Mouse (Mus musculus): Measurements from ENCODE around the gene Traf7. TPM values are rescaled to one million over a fixed set of nuclear protein-coding genes. Genes with fewer than 3 reads are reported as not detected.

Traf7 gene
- total and polyA plus RNA-seq, 2 experiments from 2014 or later = 82.0 to 168 TPM

DNA sequence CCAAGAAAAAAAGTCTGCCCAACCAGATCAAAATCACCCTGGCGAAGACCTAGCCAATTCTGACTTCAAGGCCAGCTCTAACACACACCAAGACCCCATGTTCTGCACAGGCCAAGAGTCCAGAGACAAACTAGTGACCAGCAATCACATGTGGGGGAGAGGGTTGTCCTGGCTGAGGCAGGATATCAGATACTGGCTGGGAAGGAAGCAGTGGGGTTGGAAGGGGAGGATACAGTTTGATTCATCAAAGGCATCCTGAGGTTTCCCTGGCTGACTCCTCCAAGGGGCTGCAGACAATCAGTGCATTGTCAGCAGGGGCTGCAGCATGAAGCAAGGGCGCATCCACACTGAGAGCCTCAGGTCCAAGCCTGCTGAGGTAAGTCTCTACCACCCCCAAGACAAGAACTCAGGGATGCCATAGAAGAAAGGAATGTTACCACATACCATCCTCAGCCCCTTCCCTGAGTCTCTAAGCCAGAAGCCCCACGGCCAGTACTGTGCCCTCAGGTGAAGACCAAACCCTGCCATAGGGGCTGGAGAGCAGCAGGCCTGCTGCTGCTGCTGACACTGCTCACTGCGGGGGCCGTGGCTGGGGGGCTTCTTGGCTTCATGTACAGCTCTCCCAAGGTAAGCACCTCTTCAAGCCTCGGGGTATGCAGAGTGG, 54.0 kb downstream of the Traf7 start, which contains the start of gene Bricd5:
TSS of gene Bricd5 (plus strand) at position 273 of the 664 bp plus-strand sequence.
- no peak for TF ChIP-seq CTCF (IDR thresholded peaks at IDR 0.05; ENCODE audit: low read depth)
- Histone ChIP-seq H3K9ac (no peak within 1 kb of the TSS), H3K4me3 (ENCODE audit: low read depth, low read length) (no peak within 1 kb of the TSS), H3K9me3 (ENCODE audit: low read length) (no peaks in the 10 kb centered on the region), H3K27ac (ENCODE audit: low read depth, low read length) (peak within 1 kb of the TSS; percentile 45; the same call in 1 of the 2 replicates), H3K27me3 (ENCODE audit: insufficient read depth, low read length) (no peaks in the 10 kb centered on the region), H3K36me3 (ENCODE audit: insufficient read depth) (peaks cover 37% of the 10 kb centered on the region), H3K4me1 (ENCODE audit: insufficient read depth) (peaks cover 15% of the 10 kb centered on the region), H3K4me2 (ENCODE audit: low read depth) (no peak within 1 kb of the TSS)
- ATAC-seq (no peak), DNase-seq (no peak)
- WGBS = 71% methylated on average over 6 of the region's 6 CpGs

DNA sequence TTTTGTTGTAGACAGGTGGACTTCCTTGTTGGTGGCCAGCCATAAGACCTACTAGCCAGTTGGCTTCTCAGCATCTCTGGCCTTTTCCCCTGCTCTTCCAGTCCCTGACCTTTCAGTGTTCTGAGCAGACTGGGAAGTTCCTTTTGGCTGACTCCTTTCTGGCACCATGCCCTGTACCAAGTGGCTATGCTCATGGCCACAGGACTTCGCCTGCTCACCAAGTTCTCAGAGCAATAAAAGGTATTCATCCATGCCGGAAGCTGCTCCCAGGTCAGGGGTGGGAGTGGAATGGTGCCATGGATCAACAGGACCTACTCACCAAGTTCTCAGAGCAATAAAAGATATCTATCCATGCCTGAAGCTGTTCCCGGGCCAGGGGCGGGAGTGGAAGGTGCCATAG, 55.2 kb downstream of the Traf7 start:
- Histone ChIP-seq H3K27ac (ENCODE audit: low read depth, low read length) (no peak overlapping the region), H3K27me3 (ENCODE audit: insufficient read depth, low read length) (no peaks in the 10 kb centered on the region), H3K9ac (no peak overlapping the region), H3K4me1 (ENCODE audit: insufficient read depth) (peaks cover 10% of the 10 kb centered on the region), H3K4me2 (ENCODE audit: low read depth) (0 out of 2 replicates have a peak overlapping the region, but pooled peaks have one; percentile 93), H3K36me3 (ENCODE audit: insufficient read depth) (peaks cover 37% of the 10 kb centered on the region), H3K4me3 (ENCODE audit: low read depth, low read length) (no peak overlapping the region), H3K9me3 (ENCODE audit: low read length) (no peaks in the 10 kb centered on the region)
- DNase-seq = no peak
- no peak for ATAC-seq
- TF ChIP-seq CTCF (IDR thresholded peaks at IDR 0.05; ENCODE audit: low read depth) = no peak
- 76% methylated on average over 4 of the region's 4 CpGs for WGBS

DNA sequence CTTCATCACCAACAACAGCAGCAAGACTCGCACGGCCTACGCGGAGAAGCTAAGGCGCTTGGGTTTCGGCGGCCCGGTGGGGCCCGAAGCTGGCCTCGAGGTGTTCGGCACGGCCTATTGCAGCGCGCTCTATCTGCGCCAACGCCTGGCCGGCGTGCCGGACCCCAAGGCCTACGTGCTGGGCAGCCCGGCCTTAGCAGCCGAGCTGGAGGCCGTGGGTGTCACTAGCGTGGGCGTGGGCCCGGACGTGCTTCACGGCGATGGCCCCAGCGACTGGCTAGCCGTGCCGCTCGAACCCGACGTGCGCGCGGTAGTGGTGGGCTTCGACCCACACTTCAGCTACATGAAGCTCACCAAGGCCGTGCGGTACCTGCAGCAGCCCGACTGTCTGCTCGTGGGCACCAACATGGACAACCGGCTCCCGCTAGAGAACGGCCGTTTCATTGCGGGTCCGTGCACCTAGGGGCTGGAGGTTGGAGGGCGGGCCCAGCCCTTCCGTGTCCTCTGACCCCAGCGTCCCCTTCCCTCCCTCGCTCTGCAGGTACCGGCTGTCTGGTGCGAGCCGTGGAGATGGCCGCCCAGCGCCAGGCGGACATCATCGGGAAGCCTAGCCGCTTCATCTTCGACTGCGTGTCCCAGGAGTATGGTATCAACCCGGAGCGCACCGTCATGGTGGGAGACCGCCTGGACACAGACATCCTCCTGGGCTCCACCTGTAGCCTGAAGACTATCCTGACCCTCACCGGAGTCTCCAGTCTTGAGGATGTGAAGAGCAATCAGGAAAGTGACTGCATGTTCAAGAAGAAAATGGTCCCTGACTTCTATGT, 56.8 kb downstream of the Traf7 start:
- Histone ChIP-seq H3K4me3 (ENCODE audit: low read depth, low read length) (peak overlapping the region; percentile 81), H3K9me3 (ENCODE audit: low read length) (no peaks in the 10 kb centered on the region), H3K4me2 (ENCODE audit: low read depth) (peak overlapping the region; percentile 93), H3K27me3 (ENCODE audit: insufficient read depth, low read length) (no peaks in the 10 kb centered on the region), H3K27ac (ENCODE audit: low read depth, low read length) (peak overlapping the region; percentile 85), H3K36me3 (ENCODE audit: insufficient read depth) (peaks cover 23% of the 10 kb centered on the region), H3K9ac (peak overlapping the region; percentile 68), H3K4me1 (ENCODE audit: insufficient read depth) (peaks cover 10% of the 10 kb centered on the region)
- ATAC-seq = no peak
- 2% methylated on average over 68 of the region's 68 CpGs for WGBS
- no peak for TF ChIP-seq CTCF (IDR thresholded peaks at IDR 0.05; ENCODE audit: low read depth)
- DNase-seq = no peak

DNA sequence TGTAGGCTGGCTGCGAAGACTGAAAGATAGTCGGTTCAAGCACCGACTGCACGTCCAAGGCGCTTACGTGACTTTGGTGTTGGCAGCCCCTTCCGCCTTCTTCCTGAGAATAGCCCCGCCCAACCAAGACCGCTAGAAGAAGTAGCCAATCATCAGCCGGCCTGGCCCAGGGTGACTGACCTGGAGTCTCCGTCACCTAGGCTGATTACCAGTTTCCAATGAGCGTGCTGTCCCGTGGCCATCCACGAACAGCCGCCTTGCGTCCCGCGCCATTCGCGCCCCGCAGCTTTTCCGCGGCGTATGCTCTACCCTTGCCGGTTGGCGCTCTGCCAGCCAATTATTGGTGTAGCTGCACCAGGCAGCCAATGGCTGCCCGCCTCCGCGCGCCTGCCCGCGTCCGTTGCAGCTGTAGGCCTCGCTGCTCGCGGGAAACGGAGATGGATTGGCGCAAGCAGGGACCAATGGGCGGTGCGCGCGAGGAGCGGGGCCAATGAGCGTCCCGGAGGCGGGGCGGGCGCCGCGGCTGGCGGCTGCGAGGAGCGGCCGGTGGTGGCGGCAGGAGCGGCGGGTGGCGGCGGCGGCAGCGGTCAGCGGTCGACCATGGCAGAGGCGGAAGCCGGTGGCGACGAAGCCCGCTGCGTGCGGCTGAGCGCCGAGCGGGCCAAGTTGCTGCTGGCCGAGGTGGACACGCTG, 57.7 kb downstream of the Traf7 start, which contains the start of the genes E4f1 and Pgp:
TSS of gene E4f1 (minus strand) at position 404 of the 693 bp plus-strand sequence.
TSS of gene Pgp (plus strand) at position 483 of the 693 bp plus-strand sequence.
- peaks cover 14% of the 10 kb centered on the region for H3K36me3 ChIP-seq (ENCODE audit: insufficient read depth)
- peak within 1 kb of the TSS; percentile 93 for H3K4me2 ChIP-seq (ENCODE audit: low read depth)
- ATAC-seq (peak; percentile 99), DNase-seq (peak; percentile 100)
- H3K9ac ChIP-seq = peak within 1 kb of the TSS; percentile 68
- no peaks in the 10 kb centered on the region for H3K27me3 ChIP-seq (ENCODE audit: insufficient read depth, low read length)
- H3K27ac ChIP-seq (ENCODE audit: low read depth, low read length) = peak within 1 kb of the TSS; percentile 85
- no peaks in the 10 kb centered on the region for H3K9me3 ChIP-seq (ENCODE audit: low read length)
- no peak for TF ChIP-seq CTCF (IDR thresholded peaks at IDR 0.05; ENCODE audit: low read depth)
- peak within 1 kb of the TSS; percentile 81 for H3K4me3 ChIP-seq (ENCODE audit: low read depth, low read length)
- WGBS = 1% methylated on average over 64 of the region's 75 CpGs
- H3K4me1 ChIP-seq (ENCODE audit: insufficient read depth) = peaks cover 10% of the 10 kb centered on the region

DNA sequence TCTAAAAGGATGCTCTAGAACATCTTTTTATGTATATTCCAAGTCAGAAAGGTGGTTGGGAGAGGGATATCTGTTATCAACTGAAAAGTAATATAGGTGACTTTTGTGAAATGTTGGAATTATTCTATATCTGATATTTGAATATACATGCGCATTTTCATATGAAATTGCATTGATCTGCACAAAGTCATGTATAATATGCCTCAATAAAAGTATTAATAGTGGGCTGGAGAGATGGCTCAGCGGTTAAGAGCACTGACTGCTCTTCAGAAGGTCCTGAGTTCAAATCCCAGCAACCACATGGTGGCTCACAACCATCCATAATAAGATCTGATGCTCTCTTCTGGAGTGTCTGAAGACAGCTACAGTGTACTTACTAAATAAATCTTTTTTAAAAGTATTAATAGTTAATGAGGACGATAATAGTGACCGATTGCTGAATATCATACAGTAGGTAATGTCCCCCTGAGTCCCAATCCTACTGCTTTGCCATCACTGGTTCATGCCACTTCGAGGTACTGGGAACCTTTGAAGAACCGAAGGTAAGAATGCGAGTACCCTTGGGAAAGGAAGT, 58.3 kb downstream of the Traf7 start:
- WGBS = 21% methylated on average over 7 of the region's 7 CpGs
- TF ChIP-seq CTCF (IDR thresholded peaks at IDR 0.05; ENCODE audit: low read depth) = no peak
- no peak for DNase-seq
- no peak for ATAC-seq
- Histone ChIP-seq H3K27me3 (ENCODE audit: insufficient read depth, low read length) (no peaks in the 10 kb centered on the region), H3K4me1 (ENCODE audit: insufficient read depth) (peaks cover 10% of the 10 kb centered on the region), H3K4me3 (ENCODE audit: low read depth, low read length) (peak overlapping the region; percentile 81), H3K9ac (peak overlapping the region; percentile 68), H3K36me3 (ENCODE audit: insufficient read depth) (peaks cover 8% of the 10 kb centered on the region), H3K4me2 (ENCODE audit: low read depth) (peak overlapping the region; percentile 93), H3K27ac (ENCODE audit: low read depth, low read length) (peak overlapping the region; percentile 79), H3K9me3 (ENCODE audit: low read length) (no peaks in the 10 kb centered on the region)

DNA sequence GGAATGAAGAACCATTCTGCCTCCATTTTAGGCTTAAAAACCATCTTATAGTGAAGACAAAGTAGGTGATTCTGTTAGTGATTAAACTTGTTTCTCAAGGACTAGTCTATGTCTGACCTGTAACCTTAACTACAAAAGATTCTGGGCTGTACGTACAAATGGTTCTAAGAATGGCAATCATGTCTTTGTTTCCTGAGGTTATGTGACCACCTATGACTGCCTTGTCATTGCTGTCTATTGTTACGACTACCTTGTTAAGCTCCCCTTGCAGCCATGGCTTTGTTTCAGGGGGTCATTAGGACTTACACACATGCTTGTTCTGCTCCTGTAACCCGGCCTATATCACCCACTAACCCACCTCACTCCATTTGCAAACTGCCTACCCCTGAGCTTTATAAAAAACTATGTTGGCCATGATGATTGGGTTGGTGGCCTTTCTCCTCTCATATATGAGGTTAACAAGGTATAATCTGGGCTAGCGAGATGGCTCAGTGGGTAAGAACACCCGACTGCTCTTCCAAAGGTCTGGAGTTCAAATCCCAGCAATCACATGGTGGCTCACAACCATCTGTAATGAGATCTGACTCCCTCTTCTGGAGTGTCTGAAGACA, 59.0 kb downstream of the Traf7 start:
- no peak for ATAC-seq
- H3K27ac ChIP-seq (ENCODE audit: low read depth, low read length) = no peak overlapping the region
- H3K27me3 ChIP-seq (ENCODE audit: insufficient read depth, low read length) = no peaks in the 10 kb centered on the region
- peaks cover under 1% of the 10 kb centered on the region; the same call in 1 of the 2 replicates for H3K36me3 ChIP-seq (ENCODE audit: insufficient read depth)
- WGBS = 93% methylated on average over 5 of the region's 5 CpGs
- no peaks in the 10 kb centered on the region for H3K9me3 ChIP-seq (ENCODE audit: low read length)
- no peak overlapping the region for H3K9ac ChIP-seq
- no peak overlapping the region for H3K4me2 ChIP-seq (ENCODE audit: low read depth)
- no peak overlapping the region for H3K4me3 ChIP-seq (ENCODE audit: low read depth, low read length)
- no peak for TF ChIP-seq CTCF (IDR thresholded peaks at IDR 0.05; ENCODE audit: low read depth)
- peaks cover 10% of the 10 kb centered on the region for H3K4me1 ChIP-seq (ENCODE audit: insufficient read depth)
- no peak for DNase-seq

Data from forebrain, postnatal 0 days (tissue).